Mouse (Mus musculus): ENCODE measurements around the gene Ces2a.

DNA sequence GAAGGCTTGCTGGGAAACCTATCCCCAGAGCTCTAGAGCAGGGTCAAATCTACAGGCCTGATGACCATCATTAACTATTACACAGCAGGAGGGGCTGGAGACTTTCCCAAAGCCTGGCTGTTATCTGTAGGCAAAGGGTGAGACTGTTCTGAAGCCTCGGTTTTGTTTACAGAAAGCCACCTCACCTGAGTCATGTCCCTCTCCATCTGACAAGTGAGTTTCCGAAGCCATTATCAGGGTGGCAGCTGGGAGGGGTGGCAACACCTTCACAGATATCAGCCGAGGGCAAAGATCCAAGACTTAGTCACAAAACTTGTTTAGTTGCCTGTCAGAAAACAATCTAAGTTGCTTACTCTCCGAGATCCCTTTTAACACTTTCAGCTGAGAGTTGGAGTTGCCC, 45.4 kb upstream of the Ces2a start:
- TF ChIP-seq ZNF384 (IDR thresholded peaks at IDR 0.05; ENCODE audit: low read depth, low read length) (no peak), ZC3H11A (IDR thresholded peaks at IDR 0.05; ENCODE audit: borderline replicate concordance, low read depth, low read length) (no peak), MAFK (IDR thresholded peaks at IDR 0.05; ENCODE audit: insufficient read depth, low read depth, low read length) (no peak), HCFC1 (IDR thresholded peaks at IDR 0.05; ENCODE audit: borderline replicate concordance, insufficient read depth, low read length) (no peak), CHD2 (IDR thresholded peaks at IDR 0.05; ENCODE audit: low read depth, low read length) (no peak)
